Mouse (Mus musculus) embryonic facial prominence, embryonic 11.5 days (tissue): Measurements from ENCODE around the gene Gm11444. TPM values are rescaled to one million over a fixed set of nuclear protein-coding genes. Genes with fewer than 3 reads are reported as not detected.
A peak's percentile ranks its signal among the peaks of the same experiment; 100 is the strongest.

Source experiments
- ATAC-seq: fragments of 200-750 bp; cut with Nextera tagmentation; replicated peaks from 2 replicates; pipeline ENCODE4 v1.8.0; 2017; ENCODE audit warnings: low read depth; ENCODE audit not compliant: insufficient number of reproducible peaks, low FRiP score, low TSS enrichment
- DNase-seq: peaks from one replicate; pipeline ENCODE4 v3.0.0-alpha.2; 2015; ENCODE audit warnings: low spot score
- H3K27ac ChIP-seq: fragments of 300-500 bp; sonication (generic); replicated peaks from 2 replicates; pipeline ENCODE4 v1.5.1; 2014; ENCODE audit warnings: mild to moderate bottlenecking, low read depth, low read length, control low read depth
- H3K27me3 ChIP-seq: fragments of 300-500 bp; sonication (generic); 2 replicates; pipeline ENCODE4 v1.6.1; 2014; ENCODE audit warnings: mild to moderate bottlenecking, low read length, moderate library complexity, mixed read lengths; ENCODE audit not compliant: control insufficient read depth, insufficient read depth
- H3K36me3 ChIP-seq: fragments of 300-500 bp; sonication (generic); replicated peaks from 2 replicates; pipeline ENCODE4 v1.6.1; 2014; ENCODE audit warnings: low read depth, mild to moderate bottlenecking, low read length, moderate library complexity, mixed read lengths; ENCODE audit not compliant: control insufficient read depth, insufficient read depth
- H3K4me1 ChIP-seq: fragments of 300-500 bp; sonication (generic); 2 replicates; pipeline ENCODE4 v1.6.1; 2014; ENCODE audit warnings: low read length, mixed read lengths; ENCODE audit not compliant: control insufficient read depth, insufficient read depth
- H3K4me2 ChIP-seq: fragments of 300-500 bp; sonication (generic); 2 replicates; pipeline ENCODE4 v1.6.1; 2014; ENCODE audit warnings: low read depth, mild to moderate bottlenecking, control low read depth, low read length, moderate library complexity
- H3K4me3 ChIP-seq: fragments of 300-500 bp; sonication (generic); 2 replicates; pipeline ENCODE4 v1.5.1; 2014; ENCODE audit warnings: low read depth, low read length, control low read depth
- H3K9ac ChIP-seq: fragments of 300-500 bp; sonication (generic); replicated peaks from 2 replicates; pipeline ENCODE4 v1.6.1; 2014; ENCODE audit warnings: mild to moderate bottlenecking, control low read depth, low read length
- H3K9me3 ChIP-seq: fragments of 300-500 bp; sonication (generic); replicated peaks from 2 replicates; pipeline ENCODE4 v1.6.1; 2016; ENCODE audit warnings: mild to moderate bottlenecking, low read length, inconsistent platforms, mixed read lengths; ENCODE audit not compliant: control insufficient read depth
- WGBS: fragments of 180-500 bp; shearing (Covaris S2); extraction: QIAGEN DNeasy Blood & Tissue Kit; methylation state at CpG from one replicate; pipeline ENCODE4 v1.1.7; 2014; 5-methylcytosine and 5-hydroxymethylcytosine counted together
- polyA plus RNA-seq: library from polyadenylated mRNA; unstranded; fragments of >200 nt; fragmentation: Nextera tagmentation; extraction: Ambion mirVana; gene quantifications from 2 replicates; pipeline ENCODE4 v1.2.1, GENCODE M21; 2014

Gm11444 gene
- polyA plus RNA-seq, 1 experiment from 2014 or later: not detected

DNA sequence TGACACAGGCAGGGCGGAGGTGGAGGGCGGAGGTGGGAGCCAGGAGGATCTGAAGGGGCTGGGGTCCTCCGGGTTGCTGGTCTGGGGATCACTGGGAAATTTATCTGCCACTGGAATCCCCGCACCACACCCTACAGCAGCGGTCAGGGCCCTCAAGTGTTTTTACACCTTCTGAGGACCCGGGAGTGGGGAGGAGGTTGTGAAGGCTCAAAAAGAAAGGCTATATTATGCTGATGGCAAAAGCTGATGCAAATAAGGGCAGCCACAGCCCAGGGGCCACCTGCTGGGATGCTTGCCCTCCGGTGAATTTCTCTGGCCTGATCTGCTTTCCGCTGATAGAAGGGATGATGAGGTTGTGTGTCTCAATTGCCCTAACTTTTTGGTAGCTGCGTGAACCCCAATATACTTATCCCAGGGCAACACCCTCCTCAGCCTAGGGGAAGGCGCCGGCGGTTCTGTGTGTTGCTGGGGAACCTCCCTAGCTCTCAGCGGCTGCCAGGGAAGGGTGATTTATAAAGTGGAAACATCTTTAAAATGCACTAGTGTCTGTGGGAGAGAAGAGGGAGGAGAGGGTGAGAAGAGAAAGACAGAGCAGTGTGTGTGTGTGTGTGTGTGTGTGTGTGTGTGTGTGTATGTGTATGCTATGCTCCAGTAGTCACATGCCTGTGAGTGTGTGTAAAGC, 41.0 kb upstream of the Gm11444 start:
- peaks cover 20% of the 10 kb centered on the region for H3K4me1 ChIP-seq
- no peak overlapping the region for H3K4me3 ChIP-seq

DNA sequence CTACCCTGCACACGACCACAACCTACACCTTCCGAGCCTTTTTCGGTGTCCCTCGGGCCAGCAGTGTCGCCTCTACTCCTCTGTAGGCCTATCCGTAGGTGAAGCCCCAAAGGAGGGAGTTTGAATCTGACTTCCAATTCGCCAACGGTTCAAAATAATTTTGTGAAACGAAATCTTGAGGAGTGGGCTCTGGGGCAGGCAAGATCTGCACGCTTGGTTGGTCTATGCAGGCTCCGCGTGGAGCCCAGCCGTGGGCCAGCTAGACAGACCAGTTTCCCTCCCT, 40.4 kb upstream of the Gm11444 start:
- Histone ChIP-seq H3K36me3 (no peaks in the 10 kb centered on the region), H3K9ac (no peak overlapping the region), H3K4me1 (peaks cover 21% of the 10 kb centered on the region), H3K4me3 (0 out of 2 replicates have a peak overlapping the region, but pooled peaks have one; percentile 5), H3K27me3 (peaks cover 71% of the 10 kb centered on the region), H3K4me2 (no peak overlapping the region), H3K27ac (no peak overlapping the region), H3K9me3 (no peaks in the 10 kb centered on the region)
- ATAC-seq (no peak), DNase-seq (peak; percentile 32)
- WGBS: 3% methylated on average over 13 of the region's 13 CpGs

More for the DNA sequence above, 41.0 kb upstream of the Gm11444 start:
- Histone ChIP-seq H3K27me3 (peaks cover 69% of the 10 kb centered on the region), H3K27ac (no peak overlapping the region), H3K9ac (no peak overlapping the region; the same call in 1 of the 2 replicates), H3K36me3 (no peaks in the 10 kb centered on the region), H3K4me2 (no peak overlapping the region), H3K9me3 (no peaks in the 10 kb centered on the region)
- ATAC-seq: no peak
- no peak for DNase-seq
- WGBS: under 1% methylated on average over 13 of the region's 13 CpGs

DNA sequence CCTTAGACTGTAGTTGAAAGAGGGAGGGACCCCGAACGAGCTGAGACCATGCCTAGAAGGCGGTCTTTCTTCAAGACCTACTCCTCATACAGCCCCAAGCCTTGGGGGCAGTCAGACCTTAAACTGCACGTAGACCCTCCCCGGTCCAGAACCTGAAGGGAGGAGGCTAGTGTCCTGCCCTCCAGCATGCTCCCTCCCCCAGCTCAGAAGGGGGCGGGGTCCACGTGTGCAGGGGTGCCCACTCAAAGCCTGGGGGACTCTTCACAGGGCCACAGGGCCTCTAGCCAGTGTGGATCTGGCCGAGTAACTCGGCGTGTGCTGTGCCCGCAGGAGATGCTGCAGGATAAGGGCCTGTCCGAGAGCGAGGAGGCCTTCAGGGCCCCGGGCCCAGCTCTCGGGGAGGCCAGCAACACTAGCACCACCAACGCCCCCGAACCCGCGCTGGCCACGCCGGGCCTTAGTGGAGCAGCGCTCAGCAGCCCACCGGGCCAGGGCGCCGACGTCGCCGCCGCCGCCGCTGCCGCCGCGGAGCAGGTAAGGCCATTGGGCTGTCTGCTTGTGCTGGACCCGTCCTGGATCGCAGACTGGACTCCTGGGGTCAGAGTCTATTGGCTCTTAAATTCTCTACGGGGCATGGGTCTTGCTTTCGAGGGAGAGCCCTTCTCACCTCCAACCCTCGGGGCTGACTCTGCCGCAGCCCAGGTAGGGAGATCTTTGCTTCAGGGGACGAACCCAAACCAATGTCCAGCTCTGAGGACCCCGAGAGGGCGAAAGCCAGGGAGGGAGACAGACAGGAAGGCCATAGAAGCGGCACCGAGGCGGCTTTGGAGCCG, 39.8 kb upstream of the Gm11444 start:
- DNase-seq (peak; percentile 18), ATAC-seq (no peak)
- Histone ChIP-seq H3K4me2 (no peak overlapping the region), H3K36me3 (no peaks in the 10 kb centered on the region), H3K27me3 (peaks cover 70% of the 10 kb centered on the region), H3K4me3 (0 out of 2 replicates have a peak overlapping the region, but pooled peaks have one; percentile 10), H3K9me3 (no peaks in the 10 kb centered on the region), H3K27ac (no peak overlapping the region; the same call in 1 of the 2 replicates), H3K9ac (no peak overlapping the region), H3K4me1 (peaks cover 18% of the 10 kb centered on the region)
- WGBS: 2% methylated on average over 44 of the region's 47 CpGs

DNA sequence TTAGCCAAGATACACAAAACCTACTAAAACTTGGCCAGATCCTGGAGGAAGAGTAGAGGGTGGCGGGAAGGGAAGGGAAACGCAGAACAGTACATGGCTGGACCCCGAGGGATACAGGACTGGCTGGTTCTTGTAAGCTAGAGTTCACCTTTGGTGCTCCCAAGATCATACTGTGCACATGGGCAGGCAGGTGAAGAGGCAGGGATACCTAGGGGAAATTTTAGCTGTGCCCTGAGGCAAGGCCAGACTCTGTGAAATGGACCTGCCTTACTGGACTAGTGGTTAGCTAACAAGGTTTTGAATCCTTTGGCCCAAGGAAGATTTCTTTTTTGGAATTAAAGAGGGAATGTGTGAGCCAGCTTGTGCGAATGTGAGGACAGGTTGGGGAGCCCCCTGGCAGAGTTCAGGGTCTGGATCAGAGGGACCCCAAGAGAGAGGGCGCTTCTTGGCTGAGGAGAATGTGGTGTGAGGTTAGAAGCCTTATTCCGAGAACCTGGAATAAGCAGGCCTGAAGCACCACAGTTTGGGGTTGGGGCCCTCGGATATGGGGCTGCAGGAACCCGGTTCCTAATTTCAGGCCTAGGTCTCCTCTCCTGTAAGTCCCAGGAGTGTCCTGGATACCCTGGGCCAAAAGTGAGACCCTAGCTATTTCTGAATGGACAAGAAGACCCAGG, 39.1 kb upstream of the Gm11444 start:
- H3K4me3 ChIP-seq: no peak overlapping the region
- WGBS: 17% methylated on average over 8 of the region's 8 CpGs
- no peak overlapping the region for H3K27ac ChIP-seq
- H3K9me3 ChIP-seq: no peaks in the 10 kb centered on the region
- DNase-seq: no peak
- peaks cover 14% of the 10 kb centered on the region for H3K4me1 ChIP-seq
- peaks cover 65% of the 10 kb centered on the region for H3K27me3 ChIP-seq
- H3K9ac ChIP-seq: no peak overlapping the region
- H3K36me3 ChIP-seq: no peaks in the 10 kb centered on the region
- no peak overlapping the region for H3K4me2 ChIP-seq
- no peak for ATAC-seq

DNA sequence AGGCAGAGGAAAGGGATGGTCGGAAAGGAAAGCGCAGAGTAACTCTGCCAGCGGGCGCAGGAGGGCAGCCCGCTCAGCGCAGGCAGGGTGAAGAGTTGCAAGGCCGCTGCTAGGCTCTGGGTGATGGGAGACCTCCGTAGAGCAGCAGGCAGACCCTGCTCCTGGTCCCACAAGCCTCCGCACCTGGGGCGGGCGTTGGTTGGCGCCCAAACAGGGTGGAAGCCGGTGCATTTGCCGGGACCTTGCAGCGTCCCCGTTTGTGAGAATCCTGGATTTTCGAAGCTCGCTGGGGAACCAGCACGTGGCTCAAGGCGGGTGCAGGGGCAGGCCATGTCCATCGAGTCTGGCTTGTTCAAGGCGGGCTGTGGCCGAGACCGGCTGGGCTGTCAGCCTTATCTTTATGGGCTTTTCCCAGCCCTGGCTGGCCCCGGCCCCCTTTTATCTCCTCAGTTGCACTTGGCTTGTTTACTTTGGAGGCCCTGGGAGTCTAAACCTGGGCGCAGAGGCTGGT, 38.4 kb upstream of the Gm11444 start:
- Histone ChIP-seq H3K9ac (no peak overlapping the region), H3K27me3 (peaks cover 64% of the 10 kb centered on the region), H3K36me3 (no peaks in the 10 kb centered on the region), H3K4me3 (peak overlapping the region; percentile 7; the same call in 1 of the 2 replicates), H3K9me3 (no peaks in the 10 kb centered on the region), H3K27ac (no peak overlapping the region), H3K4me2 (0 out of 2 replicates have a peak overlapping the region, but pooled peaks have one; percentile 15), H3K4me1 (peaks cover 14% of the 10 kb centered on the region)
- WGBS: 3% methylated on average over 26 of the region's 26 CpGs
- DNase-seq: peak; percentile 35
- ATAC-seq: no peak

DNA sequence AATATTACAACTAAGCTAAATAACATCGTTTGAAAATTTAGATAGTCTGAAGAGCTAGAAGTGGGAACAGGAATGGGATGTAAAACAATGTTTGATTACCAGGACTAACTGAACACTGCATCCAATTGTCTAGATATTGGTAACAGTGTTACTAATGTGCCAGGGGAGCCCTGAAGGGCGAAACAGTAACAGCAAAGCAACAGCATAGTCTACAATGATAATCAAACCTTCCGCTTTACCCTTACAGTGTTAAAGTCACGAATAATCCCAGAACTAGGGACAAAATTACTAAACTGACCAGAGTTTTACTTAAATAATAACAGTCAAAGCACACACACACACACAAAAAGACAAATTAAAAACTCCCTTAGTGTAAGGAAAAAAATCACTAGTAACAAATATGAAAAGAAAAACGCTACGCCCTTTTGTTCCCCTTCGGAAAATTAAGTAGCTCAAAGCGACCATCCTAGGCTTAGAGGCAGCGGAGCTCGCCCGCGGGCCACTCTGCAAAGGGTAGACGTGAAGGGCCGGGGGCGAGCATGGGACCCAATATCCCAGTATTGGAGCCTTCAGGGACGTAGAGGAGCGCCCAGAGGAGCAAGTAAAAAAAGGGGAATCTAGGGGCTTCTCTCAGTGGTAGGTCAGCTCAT, 37.8 kb upstream of the Gm11444 start:
- Histone ChIP-seq H3K27ac (no peak overlapping the region), H3K9ac (no peak overlapping the region), H3K9me3 (no peaks in the 10 kb centered on the region), H3K27me3 (peaks cover 60% of the 10 kb centered on the region), H3K4me1 (peaks cover 14% of the 10 kb centered on the region), H3K4me3 (no peak overlapping the region; the same call in 1 of the 2 replicates), H3K36me3 (no peaks in the 10 kb centered on the region), H3K4me2 (no peak overlapping the region)
- DNase-seq (peak; percentile 54), ATAC-seq (no peak)
- 1% methylated on average over 17 of the region's 17 CpGs for WGBS

DNA sequence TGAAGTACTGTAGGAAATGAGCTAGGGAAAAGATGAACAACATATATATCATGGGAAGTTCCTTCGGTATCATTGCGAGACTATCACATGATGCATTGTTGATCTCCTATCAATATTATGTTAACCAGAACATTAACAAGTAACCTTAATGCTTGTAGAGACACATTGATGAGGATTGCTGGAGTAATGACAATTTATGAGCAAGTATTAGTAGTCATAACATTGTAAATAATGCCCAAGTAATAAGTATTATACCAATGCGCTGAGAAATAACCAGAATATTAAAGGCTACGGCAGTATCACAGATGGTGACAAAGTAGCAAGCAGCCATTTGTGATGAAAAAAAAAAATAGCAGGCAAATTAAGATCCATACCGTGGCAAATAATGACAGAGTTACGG, 37.1 kb upstream of the Gm11444 start:
- H3K4me1 ChIP-seq: peaks cover 14% of the 10 kb centered on the region
- no peak overlapping the region for H3K4me2 ChIP-seq
- H3K36me3 ChIP-seq: no peaks in the 10 kb centered on the region
- no peak overlapping the region for H3K27ac ChIP-seq
- no peak overlapping the region for H3K9ac ChIP-seq
- no peak for ATAC-seq
- no peak overlapping the region for H3K4me3 ChIP-seq
- peaks cover 54% of the 10 kb centered on the region for H3K27me3 ChIP-seq
- peak; percentile 36 for DNase-seq
- WGBS: 24% methylated on average over 6 of the region's 6 CpGs
- H3K9me3 ChIP-seq: no peaks in the 10 kb centered on the region
